Mouse (Mus musculus) thymus, postnatal 25 days (tissue): ENCODE measurements around the gene Gm48551.
A peak's percentile ranks its signal among the peaks of the same experiment; 100 is the strongest.

Experiments
- DNase-seq: peaks from one replicate; pipeline ENCODE4 v3.0.0; 2022

The Gm48551 gene

GRCm38 (mm10) chr10:81356991-81357844, 27.0 kb upstream of the Gm48551 start, which contains the start of gene Mfsd12:
Mfsd12 (plus strand) TSS chr10:81357491.
- DNase-seq: peak; percentile 91

DNA sequence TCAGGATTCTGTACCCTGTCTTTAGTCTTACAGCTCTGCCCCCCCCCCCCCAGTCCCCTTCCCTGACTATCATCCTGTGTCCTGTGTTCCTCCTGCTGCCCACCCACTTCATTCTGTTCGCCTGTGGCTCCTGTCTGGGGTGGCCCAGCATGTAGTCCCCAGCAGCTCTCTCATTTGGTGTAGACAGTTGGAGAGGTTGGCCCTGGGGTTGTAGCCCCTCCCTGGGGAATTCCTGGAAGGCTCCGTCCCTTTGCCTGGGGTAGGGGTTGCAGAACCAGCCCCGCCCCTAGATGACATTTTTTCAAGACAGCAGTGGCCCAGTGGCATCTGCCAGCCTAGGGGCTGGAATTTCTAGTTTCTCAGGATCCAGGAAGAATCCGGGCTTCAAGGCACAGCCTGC, 26.1 kb upstream of the Gm48551 start:
- DNase-seq: no peak

- DNase-seq: no peak
Measured at GRCm38 (mm10) chr10:81358841-81359240, 25.4 kb upstream of the Gm48551 start.

DNA sequence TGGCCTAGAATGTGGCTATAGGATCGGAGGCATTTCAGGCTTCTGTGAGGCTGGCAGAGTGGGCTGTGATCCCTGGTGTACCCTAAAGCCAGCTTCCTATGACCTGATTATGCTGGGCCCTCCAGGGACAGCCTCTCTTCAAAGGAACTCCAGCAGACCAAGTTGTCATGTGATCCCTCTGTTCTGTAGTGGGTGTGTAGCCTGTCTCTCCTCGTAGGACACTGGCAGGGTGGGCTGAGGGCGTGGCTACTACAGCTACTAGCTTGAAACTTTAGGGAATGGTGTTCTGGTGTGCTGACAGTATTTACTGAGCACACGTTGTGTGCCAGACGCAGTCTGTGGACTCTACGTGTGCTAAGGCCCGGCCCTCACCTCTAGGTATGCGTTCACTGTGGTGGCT, 23.5 kb upstream of the Gm48551 start:
- no peak for DNase-seq

DNA sequence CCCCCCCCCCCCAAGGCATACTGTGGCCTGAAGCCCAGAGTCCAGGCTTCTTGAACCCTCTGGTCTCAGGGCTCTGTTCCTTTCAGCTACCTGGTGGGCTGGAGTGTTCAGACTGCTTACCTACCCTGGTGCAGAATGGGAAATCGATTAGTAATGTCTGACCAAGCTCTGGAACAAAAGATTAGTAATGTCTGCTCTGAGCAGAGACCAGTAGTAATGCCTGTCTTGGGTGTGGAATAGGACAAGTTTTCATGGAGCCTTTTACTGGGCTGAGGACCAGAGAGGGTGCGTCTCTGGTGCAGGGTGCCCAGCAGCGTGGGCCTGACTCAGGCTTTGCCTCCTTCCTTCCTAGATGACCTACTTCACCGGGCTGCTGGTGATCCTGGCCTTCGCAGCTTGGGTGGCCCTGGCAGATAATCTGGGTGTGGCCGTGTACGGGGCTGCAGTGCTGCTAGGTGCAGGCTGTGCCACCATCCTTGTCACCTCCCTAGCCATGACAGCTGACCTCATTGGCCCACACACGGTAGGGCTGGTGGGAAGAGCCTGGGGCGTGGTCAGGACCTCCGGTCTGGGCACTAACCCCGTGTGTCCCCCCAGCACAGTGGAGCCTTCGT, 21.8 kb upstream of the Gm48551 start:
- DNase-seq: no peak

GRCm38 (mm10) chr10:81363436-81364346, 20.6 kb upstream of the Gm48551 start:
- no peak for DNase-seq

DNA sequence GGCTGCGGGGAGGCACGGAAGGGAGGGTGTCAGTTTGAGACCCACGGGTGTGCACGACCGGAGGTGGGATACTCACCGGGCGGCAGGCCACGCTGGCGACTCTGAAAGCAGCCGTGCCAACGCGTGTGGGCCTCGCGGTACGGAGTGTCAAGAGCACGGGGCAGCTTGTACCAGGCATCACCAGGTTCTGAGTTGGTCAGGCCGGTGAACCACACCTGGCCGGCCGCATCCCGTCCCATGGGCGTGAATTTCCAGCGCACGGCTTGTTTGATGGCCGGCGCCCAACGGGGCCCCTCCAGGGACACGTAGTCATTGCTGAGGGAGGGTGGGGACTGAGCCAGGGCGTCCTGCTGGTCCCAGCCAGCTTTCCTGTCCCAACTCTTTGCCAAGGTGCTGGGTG, 19.6 kb upstream of the Gm48551 start:
- DNase-seq: no peak

GRCm38 (mm10) chr10:81365073-81365472, 19.2 kb upstream of the Gm48551 start:
- no peak for DNase-seq

DNA sequence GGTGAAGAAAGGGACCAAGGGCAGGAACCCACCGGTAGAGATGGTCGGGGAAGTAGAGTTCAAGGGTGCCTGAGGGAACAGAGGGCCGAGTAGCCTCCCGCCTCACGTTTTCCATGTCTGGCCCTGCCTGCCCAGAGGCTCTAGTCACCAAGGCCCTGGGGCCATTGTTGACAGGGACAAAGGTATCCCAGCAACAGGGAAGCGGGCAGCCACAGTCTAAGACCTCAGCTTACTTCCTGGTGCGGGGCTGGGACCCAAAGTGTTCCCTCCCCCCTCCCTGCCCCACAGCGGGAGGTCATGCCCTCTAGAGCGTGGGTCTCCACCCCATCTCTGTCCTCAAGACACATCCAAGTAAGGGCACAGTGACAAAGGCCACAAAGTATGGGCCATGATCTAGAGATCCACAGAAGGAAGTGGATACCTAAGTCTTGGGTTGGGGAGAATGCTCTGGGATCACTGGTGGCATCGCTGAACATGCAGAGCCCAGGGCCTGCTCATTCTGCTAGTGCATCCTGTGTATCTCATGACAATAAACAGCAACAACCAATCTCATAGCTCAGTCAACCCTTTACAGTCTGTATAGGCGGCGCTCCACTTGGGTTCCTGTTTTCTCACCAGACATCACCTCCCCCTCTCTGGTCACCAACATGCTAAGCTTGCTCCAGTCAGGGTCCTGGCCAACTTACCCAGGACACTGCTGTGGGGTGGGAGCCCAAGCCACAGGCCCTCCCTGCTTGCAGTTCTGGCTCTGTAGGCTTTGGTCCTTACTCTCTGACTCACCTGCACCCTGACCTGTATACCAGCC, 18.4 kb upstream of the Gm48551 start, which contains the start of gene 4930404N11Rik:
Gene 4930404N11Rik, minus strand, starts transcription at position 145 of the 805 bp plus-strand sequence.
- no peak for DNase-seq

- no peak for DNase-seq
Measured at GRCm38 (mm10) chr10:81366477-81367206, 17.6 kb upstream of the Gm48551 start.

DNA sequence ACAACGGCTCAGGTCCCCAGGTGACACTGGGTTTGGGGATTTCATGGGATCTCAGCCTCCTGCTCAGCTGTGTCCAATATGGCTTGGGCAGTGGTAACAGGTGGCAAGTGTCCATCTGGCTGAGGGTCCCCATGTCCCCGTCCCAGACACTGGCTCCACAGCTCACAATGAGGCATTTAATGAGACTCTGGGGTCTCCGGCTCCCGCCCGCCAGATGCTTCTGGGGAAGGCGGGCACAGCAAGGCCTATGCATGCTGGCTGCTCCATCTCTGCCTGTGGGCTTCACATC, 17.1 kb upstream of the Gm48551 start:
- DNase-seq: no peak

- DNase-seq: no peak
Measured at GRCm38 (mm10) chr10:81375322-81375721, 8.9 kb upstream of the Gm48551 start.

- peak; percentile 43 for DNase-seq
Measured at GRCm38 (mm10) chr10:81376561-81377361, 7.5 kb upstream of the Gm48551 start.

GRCm38 (mm10) chr10:81377362-81377664, 7.0 kb upstream of the Gm48551 start:
- no peak for DNase-seq

DNA sequence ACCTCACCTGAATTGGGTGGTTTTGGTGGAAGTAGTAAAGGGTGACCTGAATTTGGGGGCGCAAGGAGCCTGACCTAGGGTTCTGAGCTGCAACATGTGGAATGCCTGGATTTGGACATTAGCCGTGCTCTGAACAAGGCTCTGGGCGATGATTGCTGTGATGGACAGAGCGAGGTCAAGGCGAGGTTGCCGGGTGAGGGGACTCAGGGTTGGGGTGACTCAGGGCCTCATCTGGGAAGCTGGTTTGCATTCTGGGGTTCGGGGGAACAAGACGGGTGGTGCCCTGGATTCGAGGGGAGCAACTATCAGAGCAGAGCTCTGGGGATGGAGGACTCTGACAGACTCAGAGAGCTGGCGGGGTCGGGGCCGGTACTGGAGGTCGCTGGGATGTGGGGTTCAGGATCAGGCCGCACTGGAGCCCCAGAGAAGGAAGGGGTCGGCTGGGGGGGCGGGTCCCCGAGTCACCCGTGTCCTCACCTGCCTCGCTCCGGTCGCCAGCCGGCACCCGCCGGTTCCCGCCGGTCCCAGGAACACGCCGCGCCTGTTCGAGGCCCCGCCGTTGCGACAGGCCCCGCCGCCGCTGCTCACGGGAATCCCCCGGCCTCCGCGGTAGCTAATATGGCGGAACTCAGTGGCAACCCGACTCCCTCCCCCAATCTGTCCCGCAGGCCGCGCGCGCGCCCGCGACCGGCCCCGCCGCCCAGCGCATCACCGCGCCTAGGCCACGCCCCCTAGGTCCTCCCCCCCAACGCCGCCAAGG, 6.3 kb upstream of the Gm48551 start, which contains the start of gene Fzr1:
Gene Fzr1, minus strand, starts transcription at position 724 of the 760 bp plus-strand sequence.
- no peak for DNase-seq

DNA sequence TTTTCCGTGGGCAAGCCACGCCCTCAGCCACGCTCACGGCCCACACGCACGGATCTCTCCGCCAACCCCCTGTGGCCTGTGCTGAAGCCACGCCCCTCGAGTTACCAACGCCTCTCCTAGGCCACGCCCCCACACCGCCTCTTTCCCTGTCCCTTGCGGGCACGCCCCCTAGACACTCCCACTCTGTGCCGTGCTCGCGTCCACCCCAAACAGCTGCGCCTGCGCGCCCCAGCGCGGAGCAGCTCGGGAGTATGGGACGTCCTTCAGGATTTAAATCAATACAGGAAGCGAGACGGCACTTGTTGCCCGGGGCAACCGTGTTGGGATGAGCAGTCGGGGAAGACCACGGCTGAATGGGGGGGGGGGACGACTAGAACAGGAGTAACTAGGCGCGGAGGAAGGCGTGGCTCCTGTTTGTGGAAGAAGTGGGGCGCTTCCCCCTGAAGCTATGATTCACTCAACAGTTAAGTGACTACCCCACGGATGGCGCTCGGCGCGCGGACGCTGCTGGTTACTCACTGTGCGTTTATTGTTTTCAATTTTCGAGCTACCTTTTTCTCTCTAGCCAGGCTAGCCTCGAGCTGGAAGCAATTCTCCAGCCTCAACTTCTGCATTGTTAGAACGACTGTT, 5.6 kb upstream of the Gm48551 start:
- DNase-seq: peak; percentile 100

DNA sequence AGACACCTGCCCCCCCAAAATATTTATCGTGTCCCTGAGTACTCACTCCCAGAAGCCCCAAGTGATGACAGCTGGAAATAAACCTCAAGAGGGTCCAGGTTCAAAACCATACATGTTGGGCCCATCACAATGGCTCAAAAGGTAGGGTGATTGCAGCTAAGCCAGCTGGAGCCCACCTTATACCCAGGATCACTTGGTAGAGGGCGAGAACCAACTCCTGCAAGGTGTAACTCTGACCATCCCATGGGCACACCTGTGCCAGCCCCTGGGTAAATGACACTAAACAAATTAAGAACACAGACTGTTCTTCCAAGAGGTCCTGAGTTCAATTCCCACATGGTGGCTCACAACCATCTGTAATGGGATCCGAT, 5.1 kb upstream of the Gm48551 start:
- DNase-seq: no peak

- DNase-seq: no peak
Measured at GRCm38 (mm10) chr10:81379809-81380378, 4.4 kb upstream of the Gm48551 start.

DNA sequence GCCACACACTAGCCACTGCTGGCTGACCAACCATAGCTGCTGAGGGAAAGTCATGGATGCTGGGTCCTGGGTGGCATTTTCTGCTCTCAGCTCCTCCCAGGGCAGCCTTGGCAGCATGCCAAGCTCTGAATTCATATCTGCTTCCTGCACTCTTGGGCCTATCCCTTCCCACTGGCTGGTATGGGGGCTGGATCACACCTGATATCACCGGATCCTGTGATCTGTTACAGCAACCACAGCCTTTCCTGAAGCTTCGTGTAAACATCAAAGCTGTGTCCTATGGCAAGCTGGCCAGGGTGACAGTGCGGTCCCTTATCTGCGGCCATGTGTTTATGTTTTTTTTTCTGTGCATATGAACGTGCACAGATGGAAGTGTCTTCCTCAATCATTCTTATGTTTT, 2.2 kb upstream of the Gm48551 start:
- no peak for DNase-seq

- DNase-seq: no peak
Measured at GRCm38 (mm10) chr10:81384605-81384982, 328 bp downstream of the Gm48551 start.
